Mouse (Mus musculus) neural tube, embryonic 11.5 days (tissue): Measurements from ENCODE around the gene Gosr2. TPM values are rescaled to one million over a fixed set of nuclear protein-coding genes. Genes with fewer than 3 reads are reported as not detected.
A peak's percentile ranks its signal among the peaks of the same experiment; 100 is the strongest.

Experiments
- ATAC-seq: fragments of 200-750 bp; cut with Nextera tagmentation; 2 replicates; pipeline ENCODE4 v1.8.0; 2017; ENCODE audit warnings: moderate number of reproducible peaks, mild to moderate bottlenecking, moderate TSS enrichment, moderate library complexity; ENCODE audit not compliant: insufficient read depth, low FRiP score, low TSS enrichment
- DNase-seq: peaks from one replicate; pipeline ENCODE4 v3.0.0-alpha.2; 2015; ENCODE audit warnings: low spot score
- H3K27ac ChIP-seq: fragments of 300-500 bp; sonication (generic); 2 replicates; pipeline ENCODE4 v1.5.1; 2014; ENCODE audit warnings: low read depth, mild to moderate bottlenecking, low read length
- H3K27me3 ChIP-seq: fragments of 300-500 bp; sonication (generic); 2 replicates; pipeline ENCODE4 v1.6.1; 2014; ENCODE audit warnings: mild to moderate bottlenecking, low read length, mixed read lengths; ENCODE audit not compliant: control insufficient read depth, insufficient read depth
- H3K36me3 ChIP-seq: fragments of 300-500 bp; sonication (generic); 2 replicates; pipeline ENCODE4 v1.6.1; 2014; ENCODE audit warnings: mild to moderate bottlenecking, low read length, moderate library complexity, mixed read lengths; ENCODE audit not compliant: control insufficient read depth, insufficient read depth
- H3K4me1 ChIP-seq: fragments of 300-500 bp; sonication (generic); 2 replicates; pipeline ENCODE4 v1.6.1; 2014; ENCODE audit warnings: low read length, mixed read lengths; ENCODE audit not compliant: control insufficient read depth, insufficient read depth
- H3K4me2 ChIP-seq: fragments of 300-500 bp; sonication (generic); 2 replicates; pipeline ENCODE4 v1.6.1; 2014; ENCODE audit warnings: low read depth, mild to moderate bottlenecking, moderate library complexity
- H3K4me3 ChIP-seq: fragments of 300-500 bp; sonication (generic); 2 replicates; pipeline ENCODE4 v1.5.1; 2014; ENCODE audit warnings: low read depth, low read length
- H3K9ac ChIP-seq: fragments of 300-500 bp; sonication (generic); 2 replicates; pipeline ENCODE4 v1.6.1; 2014; ENCODE audit warnings: mild to moderate bottlenecking, low read length
- H3K9me3 ChIP-seq: fragments of 300-500 bp; sonication (generic); 2 replicates; pipeline ENCODE4 v1.6.1; 2016; ENCODE audit warnings: low read length; ENCODE audit not compliant: control insufficient read depth
- WGBS: fragments of 180-500 bp; shearing (Covaris S2); extraction: QIAGEN DNeasy Blood & Tissue Kit; methylation state at CpG from one replicate; pipeline ENCODE4 v1.1.7; 2014; 5-methylcytosine and 5-hydroxymethylcytosine counted together
- polyA plus RNA-seq: library from polyadenylated mRNA; unstranded; fragments of >200 nt; fragmentation: Nextera tagmentation; extraction: Ambion mirVana; gene quantifications from 2 replicates; pipeline ENCODE4 v1.2.1, GENCODE M21; 2014

The Gosr2 gene
- 90.3 and 93.2 TPM in 2 replicates for polyA plus RNA-seq

GRCm38 (mm10) chr11:103697565-103698176 is at the start of gene Gosr2:
TSS of gene Gosr2 (minus strand) at chr11:103697898.
- Histone ChIP-seq H3K9me3 (no peaks in the 10 kb centered on the region), H3K9ac (peak within 1 kb of the TSS; percentile 84), H3K36me3 (no peaks in the 10 kb centered on the region), H3K27me3 (no peaks in the 10 kb centered on the region), H3K27ac (peak within 1 kb of the TSS; percentile 90), H3K4me2 (peak within 1 kb of the TSS; percentile 52), H3K4me1 (peaks cover 3% of the 10 kb centered on the region; the same call in 1 of the 2 replicates), H3K4me3 (peak within 1 kb of the TSS; percentile 67)
- DNase-seq (peak; percentile 93), ATAC-seq (peak; percentile 96)
- under 1% methylated on average over 56 of the region's 57 CpGs for WGBS

- Histone ChIP-seq H3K4me3 (no peak overlapping the region), H3K9me3 (no peaks in the 10 kb centered on the region), H3K9ac (no peak overlapping the region), H3K27me3 (0 out of 2 replicates have a peak, but pooled peaks cover 4% of the 10 kb centered on the region), H3K36me3 (no peaks in the 10 kb centered on the region), H3K4me2 (no peak overlapping the region), H3K27ac (no peak overlapping the region), H3K4me1 (no peaks in the 10 kb centered on the region)
- 78% methylated on average over 19 of the region's 19 CpGs for WGBS
- DNase-seq (no peak), ATAC-seq (no peak)
Observed at GRCm38 (mm10) chr11:103735046-103735781, 37.5 kb upstream of the Gosr2 start.

DNA sequence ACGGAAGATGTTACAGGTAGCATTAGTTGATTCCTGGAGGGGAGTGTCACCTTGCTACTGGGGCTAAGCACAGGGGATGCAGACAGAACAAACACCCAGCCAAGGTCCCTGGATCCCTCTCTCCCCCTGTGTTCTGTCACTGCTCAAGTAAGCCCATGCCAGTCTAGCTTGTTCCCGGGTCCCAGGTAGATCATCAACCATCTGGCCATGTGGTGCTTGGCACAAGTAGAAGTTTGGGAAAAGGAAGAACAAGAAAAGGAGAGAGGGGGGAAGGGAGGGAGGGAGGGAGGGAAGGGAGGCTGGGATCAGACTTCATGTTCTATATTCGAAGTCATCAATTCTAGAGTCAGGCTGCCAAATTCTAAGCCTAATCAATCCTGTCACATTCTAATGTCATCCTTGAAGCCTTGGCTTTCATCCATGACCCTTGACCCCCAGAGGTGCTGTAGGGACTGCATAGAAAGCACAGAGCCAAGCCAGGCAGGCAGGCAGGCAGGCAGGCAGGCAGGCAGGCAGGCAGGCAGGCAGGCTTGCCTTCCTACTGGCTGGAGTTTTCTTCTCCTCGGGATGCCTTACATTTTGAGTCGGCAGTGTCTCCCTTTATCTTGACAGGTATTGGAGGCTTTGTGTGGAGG is 36.8 kb upstream of the Gosr2 start:
- Histone ChIP-seq H3K36me3 (no peaks in the 10 kb centered on the region), H3K9me3 (no peaks in the 10 kb centered on the region), H3K27ac (no peak overlapping the region), H3K4me1 (no peaks in the 10 kb centered on the region), H3K4me3 (no peak overlapping the region), H3K4me2 (no peak overlapping the region), H3K27me3 (0 out of 2 replicates have a peak, but pooled peaks cover 4% of the 10 kb centered on the region), H3K9ac (no peak overlapping the region)
- WGBS = 70% methylated on average over 5 of the region's 5 CpGs
- ATAC-seq (no peak), DNase-seq (no peak)

- no peak for DNase-seq
- no peaks in the 10 kb centered on the region for H3K4me1 ChIP-seq
- H3K4me2 ChIP-seq = no peak overlapping the region
- no peaks in the 10 kb centered on the region for H3K36me3 ChIP-seq
- H3K9me3 ChIP-seq = no peaks in the 10 kb centered on the region
- no peak overlapping the region for H3K9ac ChIP-seq
- 0 out of 2 replicates have a peak, but pooled peaks cover 4% of the 10 kb centered on the region for H3K27me3 ChIP-seq
- WGBS = 90% methylated on average over 2 of the region's 2 CpGs
- no peak overlapping the region for H3K4me3 ChIP-seq
- no peak overlapping the region for H3K27ac ChIP-seq
- no peak for ATAC-seq
Observed at GRCm38 (mm10) chr11:103733961-103734360, 36.3 kb upstream of the Gosr2 start.

GRCm38 (mm10) chr11:103733069-103733468 is 35.4 kb upstream of the Gosr2 start:
- WGBS = 71% methylated on average over 4 of the region's 4 CpGs
- no peaks in the 10 kb centered on the region for H3K36me3 ChIP-seq
- ATAC-seq (no peak), DNase-seq (no peak)
- 0 out of 2 replicates have a peak, but pooled peaks cover 4% of the 10 kb centered on the region for H3K27me3 ChIP-seq
- H3K9ac ChIP-seq = no peak overlapping the region
- H3K27ac ChIP-seq = no peak overlapping the region
- H3K4me1 ChIP-seq = no peaks in the 10 kb centered on the region
- H3K4me2 ChIP-seq = no peak overlapping the region
- H3K4me3 ChIP-seq = no peak overlapping the region
- H3K9me3 ChIP-seq = no peaks in the 10 kb centered on the region

GRCm38 (mm10) chr11:103732306-103732705 is 34.6 kb upstream of the Gosr2 start:
- H3K9ac ChIP-seq = no peak overlapping the region
- WGBS = 88% methylated on average over 7 of the region's 7 CpGs
- no peaks in the 10 kb centered on the region for H3K9me3 ChIP-seq
- no peak overlapping the region for H3K27ac ChIP-seq
- no peak overlapping the region for H3K4me3 ChIP-seq
- 0 out of 2 replicates have a peak, but pooled peaks cover 4% of the 10 kb centered on the region for H3K27me3 ChIP-seq
- DNase-seq (no peak), ATAC-seq (no peak)
- H3K4me2 ChIP-seq = no peak overlapping the region
- no peaks in the 10 kb centered on the region for H3K36me3 ChIP-seq
- H3K4me1 ChIP-seq = no peaks in the 10 kb centered on the region

DNA sequence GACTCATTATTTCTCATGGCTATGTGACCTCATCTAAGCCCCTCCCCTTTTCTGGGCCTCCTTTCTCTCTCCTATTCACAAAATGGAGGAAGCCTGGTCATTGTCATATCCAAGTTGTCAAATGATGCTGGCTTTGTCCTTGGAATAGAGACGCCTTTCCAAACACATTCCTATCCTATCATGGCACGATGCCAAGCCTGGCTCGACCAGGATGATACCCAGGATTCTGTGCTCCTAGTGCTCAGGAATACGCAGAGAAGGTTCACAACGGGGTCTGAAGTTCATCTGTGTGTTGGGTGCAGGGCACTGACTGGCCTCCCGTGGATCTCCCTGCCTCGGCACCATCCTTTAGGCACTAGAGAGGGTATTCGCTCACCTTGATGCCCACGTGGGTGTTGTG is 33.9 kb upstream of the Gosr2 start:
- Histone ChIP-seq H3K4me3 (no peak overlapping the region), H3K4me2 (no peak overlapping the region), H3K9ac (no peak overlapping the region), H3K27ac (no peak overlapping the region), H3K9me3 (no peaks in the 10 kb centered on the region), H3K27me3 (0 out of 2 replicates have a peak, but pooled peaks cover 4% of the 10 kb centered on the region), H3K4me1 (no peaks in the 10 kb centered on the region), H3K36me3 (no peaks in the 10 kb centered on the region)
- WGBS = 92% methylated on average over 9 of the region's 9 CpGs
- ATAC-seq (no peak), DNase-seq (no peak)

- no peak for ATAC-seq
- 74% methylated on average over 9 of the region's 9 CpGs for WGBS
Observed at GRCm38 (mm10) chr11:103729282-103729985, 31.7 kb upstream of the Gosr2 start.

More at GRCm38 (mm10) chr11:103729282-103729985, 31.7 kb upstream of the Gosr2 start:
- H3K9me3 ChIP-seq = no peaks in the 10 kb centered on the region
- no peak overlapping the region for H3K4me3 ChIP-seq
- no peak overlapping the region for H3K4me2 ChIP-seq
- H3K36me3 ChIP-seq = no peaks in the 10 kb centered on the region
- no peak for DNase-seq
- no peaks in the 10 kb centered on the region for H3K4me1 ChIP-seq
- 0 out of 2 replicates have a peak, but pooled peaks cover 4% of the 10 kb centered on the region for H3K27me3 ChIP-seq
- H3K27ac ChIP-seq = no peak overlapping the region
- no peak overlapping the region for H3K9ac ChIP-seq
